Mouse (Mus musculus) lung, postnatal 4 days (tissue): ENCODE data around the gene Ap1s1.

ENCODE experiments used
- DNase-seq, 2 experiments: peaks; one replicate each; pipeline ENCODE4 v3.0.0; 2021

Gene Ap1s1

DNA sequence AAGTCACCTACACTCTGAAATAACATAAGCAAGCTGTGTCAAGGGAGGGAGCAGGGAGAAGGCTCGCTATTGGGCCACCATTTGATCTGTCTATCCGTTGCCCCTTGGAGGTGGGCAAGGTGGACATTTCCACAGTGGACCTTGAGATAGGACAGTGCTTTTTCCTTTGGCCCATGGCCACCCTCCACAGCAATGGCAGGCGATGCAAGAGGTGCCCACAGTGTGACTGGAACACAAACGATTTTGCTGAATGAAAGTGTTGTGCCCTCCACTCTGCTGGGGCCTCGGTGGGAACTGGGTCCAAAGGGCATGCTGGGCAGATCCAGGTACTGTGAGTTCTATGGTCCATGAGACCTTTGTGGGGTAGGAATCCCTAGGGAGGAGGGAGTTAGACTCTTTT, 16.7 kb upstream of the Ap1s1 start:
- DNase-seq = no peak

- DNase-seq = peak; percentile 69 to 74
These were observed 16.0 kb upstream of the Ap1s1 start for GRCm38 (mm10) chr5:137061809-137062481.

DNA sequence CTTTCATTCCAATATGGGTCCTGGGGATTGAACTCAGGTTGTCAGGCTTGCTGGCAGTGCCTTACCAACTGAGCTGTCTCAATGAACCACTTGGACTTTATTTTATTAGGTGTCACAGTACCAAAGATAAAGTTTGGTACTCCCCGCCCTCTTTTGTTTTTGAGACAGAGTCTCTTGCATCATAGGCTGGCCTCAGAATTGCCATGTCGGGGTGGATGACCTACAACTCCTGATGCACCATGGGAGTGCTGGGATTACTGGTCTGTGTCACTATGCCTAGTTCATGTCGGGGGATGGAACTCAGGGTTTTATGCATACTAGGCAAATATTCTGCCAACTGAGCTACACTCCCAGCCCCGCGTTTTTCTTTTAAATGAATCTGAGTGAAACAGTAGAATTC, 8.9 kb upstream of the Ap1s1 start:
- no peak for DNase-seq

GRCm38 (mm10) chr5:137054299-137054698, 8.4 kb upstream of the Ap1s1 start:
- DNase-seq = no peak

DNA sequence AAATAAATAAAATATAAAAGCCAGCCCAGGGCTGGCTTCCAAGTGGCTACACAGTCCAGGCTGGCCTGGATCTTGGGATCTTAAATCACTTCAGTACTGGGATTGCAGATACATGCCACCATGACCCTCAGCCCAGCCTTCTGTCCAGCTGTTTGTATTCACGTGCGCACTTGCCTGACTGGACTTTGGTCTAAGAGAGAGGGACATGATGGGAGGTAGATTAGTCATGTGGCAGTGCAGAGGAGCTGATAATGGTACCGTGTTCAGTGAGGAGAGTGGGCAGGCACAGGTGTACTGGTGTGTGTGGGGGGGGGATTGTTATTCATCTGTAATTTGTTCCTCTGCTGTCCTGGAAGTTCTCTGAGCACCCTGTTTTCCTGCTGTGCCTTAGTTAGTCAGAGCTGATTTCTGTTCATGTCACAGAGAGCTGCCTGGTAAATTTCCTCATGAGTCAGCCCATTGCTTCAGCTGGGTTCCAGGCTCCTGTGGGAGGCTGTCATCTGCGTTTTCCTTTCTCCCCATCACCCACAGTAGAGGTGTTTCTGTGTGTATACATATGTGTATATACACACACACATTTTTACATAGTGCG, 6.1 kb upstream of the Ap1s1 start:
- no peak for DNase-seq

GRCm38 (mm10) chr5:137051125-137051524, 5.2 kb upstream of the Ap1s1 start:
- DNase-seq = no peak

DNA sequence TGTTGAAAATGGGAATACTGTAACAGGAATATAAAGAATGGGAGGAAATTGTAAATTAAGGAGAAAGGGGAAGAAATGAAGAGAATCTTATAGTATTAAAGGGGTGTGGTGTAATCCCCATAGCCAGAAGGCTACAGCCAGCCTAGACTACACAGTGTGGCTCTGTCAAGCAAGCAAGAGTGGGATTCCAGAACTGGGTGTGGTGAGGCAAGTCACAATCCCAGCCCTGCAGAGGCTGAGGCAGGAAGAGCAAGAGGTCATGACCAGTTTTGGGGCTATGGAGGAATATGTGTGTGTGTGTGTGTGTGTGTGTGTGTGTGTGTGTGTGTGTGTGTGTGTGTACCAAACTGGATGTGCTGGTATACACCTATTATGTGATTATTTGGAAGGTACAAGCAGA, 1.1 kb upstream of the Ap1s1 start:
- no peak for DNase-seq

GRCm38 (mm10) chr5:137046324-137046718, 386 bp upstream of the Ap1s1 start:
- DNase-seq = no peak

GRCm38 (mm10) chr5:137043997-137044396, 1.9 kb downstream of the Ap1s1 start:
- no peak for DNase-seq

DNA sequence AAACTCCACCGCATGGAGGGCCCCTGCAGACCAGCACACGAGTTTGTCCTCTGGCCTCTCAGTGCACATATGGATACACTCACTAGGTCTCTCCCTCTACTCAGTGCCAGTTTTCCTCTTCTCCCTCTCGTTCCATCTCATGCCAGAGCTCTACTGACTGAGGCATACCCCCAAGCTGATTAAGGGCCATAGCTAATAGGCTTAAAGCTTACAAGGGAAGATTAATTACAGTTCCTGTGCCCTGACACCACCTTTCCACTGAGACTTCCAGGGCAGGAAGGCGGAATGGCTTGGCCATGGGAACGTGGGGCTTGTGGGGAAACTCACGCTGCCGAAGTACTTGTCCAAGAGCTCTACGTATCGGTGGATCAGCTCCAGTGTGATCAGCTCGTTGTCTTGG, 4.5 kb downstream of the Ap1s1 start:
- DNase-seq = no peak

- no peak for DNase-seq
These were observed 6.5 kb downstream of the Ap1s1 start for GRCm38 (mm10) chr5:137039453-137039852.

DNA sequence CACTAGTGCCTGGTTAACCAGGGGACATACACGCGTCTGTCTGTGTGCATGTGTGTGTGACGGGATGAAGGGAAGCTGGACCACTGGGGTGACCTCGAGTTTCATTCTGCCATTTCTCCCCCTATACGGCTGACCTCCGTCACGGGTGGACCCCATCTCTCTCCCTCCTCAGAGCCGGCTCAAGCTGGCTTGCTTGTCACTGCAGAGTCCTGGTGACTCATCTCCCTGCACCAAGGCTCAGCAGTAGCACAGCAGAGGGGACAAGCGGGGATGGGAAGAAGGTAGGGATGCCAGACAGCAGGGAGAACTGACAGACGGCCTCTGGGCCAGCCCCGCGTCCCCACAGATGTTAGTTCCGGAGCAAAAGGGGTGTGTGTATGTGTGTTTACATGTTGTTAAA, 9.7 kb downstream of the Ap1s1 start:
- DNase-seq = no peak

GRCm38 (mm10) chr5:137032641-137033074, 13.3 kb downstream of the Ap1s1 start:
- peak; percentile 93 to 94 for DNase-seq

- peak in 1 of 2 experiments; percentile 15 for DNase-seq
These were observed 13.9 kb downstream of the Ap1s1 start for GRCm38 (mm10) chr5:137032033-137032421.

GRCm38 (mm10) chr5:137031076-137032032, 14.6 kb downstream of the Ap1s1 start:
- DNase-seq = peak; percentile 48 to 57

DNA sequence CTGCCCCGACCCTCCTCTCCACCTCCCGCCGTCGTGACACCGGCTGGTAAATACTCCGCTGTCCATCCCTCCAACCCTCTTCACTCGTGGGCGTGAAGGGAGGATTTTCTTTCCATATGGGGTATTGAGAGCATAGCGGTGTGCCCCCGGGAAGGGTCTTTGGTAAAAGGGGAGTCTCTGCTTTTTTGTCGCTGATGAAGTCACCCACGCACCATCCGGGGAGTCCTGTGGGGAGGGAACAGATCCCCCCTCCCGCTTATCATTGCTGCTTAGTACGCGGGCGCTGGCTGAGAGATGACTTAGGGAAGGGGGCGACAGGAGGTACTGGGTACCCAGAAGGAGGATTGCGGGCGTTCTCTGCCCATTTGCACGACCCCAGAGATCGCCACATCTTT, 15.5 kb downstream of the Ap1s1 start:
- no peak for DNase-seq

DNA sequence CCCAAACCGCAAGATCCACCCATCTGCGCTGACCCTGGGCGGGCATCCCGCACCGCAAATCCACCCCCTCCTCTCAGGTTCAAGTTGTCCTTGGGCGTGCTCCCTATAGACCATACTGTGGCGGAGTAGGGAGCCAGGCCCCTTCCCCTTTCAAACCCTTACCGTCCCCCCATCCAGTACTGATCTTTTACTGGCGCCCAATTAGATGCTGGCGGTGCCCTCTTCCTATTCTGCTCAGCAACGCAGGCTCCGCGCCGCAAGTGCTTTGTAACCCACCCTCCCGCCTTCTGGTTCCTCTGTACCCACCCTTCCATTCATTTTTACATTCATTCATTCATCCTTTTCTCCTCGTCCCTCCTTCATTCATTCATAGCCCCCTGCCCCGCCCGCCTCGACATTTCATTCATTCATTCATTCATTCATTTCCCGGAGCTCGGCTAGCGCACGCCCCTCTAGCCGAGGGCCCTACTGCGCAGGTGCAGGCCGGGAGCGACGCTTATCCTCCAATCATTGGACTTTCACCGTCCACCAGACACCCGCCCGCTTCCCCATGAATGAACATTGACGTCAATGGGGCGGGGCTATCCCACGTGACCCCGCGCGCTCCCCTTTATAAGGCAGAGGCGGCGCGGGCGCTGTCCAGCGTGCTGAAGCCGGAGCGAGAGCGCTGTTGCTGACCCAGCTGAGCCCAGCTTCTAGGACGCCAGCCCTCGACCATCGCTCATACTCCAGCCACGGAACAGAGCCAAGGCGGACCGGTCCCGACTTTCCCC, 16.1 kb downstream of the Ap1s1 start:
- peak; percentile 94 to 97 for DNase-seq

- DNase-seq = no peak
These were observed 16.7 kb downstream of the Ap1s1 start for GRCm38 (mm10) chr5:137029273-137029585.

DNA sequence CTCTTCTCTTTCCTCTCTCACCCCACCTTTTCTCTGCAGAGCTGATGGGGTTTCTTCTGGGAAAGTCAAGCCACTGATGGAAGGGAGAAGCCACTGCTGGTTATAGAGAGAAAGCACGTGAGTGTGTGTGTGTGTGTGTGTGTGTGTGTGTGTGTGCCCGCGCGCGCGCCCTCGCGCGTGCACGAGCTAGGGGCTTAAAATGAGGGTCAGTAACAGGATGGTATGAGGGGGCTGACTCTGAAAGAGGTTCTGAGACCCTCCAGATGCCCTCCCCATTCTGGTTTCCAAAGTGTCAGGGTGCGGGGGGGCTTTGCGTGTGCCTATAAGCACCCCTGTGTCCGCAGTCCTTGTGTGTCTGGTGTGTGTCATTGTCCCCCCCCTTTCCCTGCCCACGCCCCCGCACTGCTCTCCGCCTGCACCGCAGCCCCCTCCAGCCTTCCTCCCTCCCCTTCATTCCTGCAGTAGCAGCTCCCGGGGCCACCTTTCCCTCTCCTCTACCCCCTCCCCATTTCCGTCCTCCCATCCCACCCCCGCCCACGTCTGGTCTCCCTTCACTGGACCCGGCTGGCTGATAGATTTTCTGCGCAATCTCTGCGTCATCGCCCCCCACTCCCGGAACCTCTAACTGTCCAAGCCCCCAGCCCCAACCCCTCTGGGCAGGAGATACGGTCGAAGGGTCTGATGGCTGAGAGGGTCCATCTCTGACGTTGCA, 17.2 kb downstream of the Ap1s1 start:
- DNase-seq = no peak

DNA sequence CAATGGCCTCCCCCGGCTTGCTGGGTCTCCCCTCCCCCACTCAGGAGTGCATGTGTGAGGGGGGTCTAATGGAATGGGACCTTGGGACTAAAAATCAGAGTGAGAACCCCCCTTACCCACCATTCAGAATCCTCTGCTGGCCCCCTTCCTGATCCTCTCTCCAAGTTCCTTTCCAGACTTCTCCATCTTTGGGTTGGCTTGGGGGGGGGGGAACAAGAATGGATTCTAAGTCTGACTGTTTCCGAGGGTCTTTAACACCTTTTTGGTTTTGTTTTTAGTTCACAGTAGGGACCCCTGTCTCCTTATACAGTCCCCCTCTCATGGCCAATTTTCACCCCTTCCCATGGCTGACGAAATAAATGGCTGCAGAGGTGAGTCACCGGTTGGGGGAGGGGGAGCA, 19.8 kb downstream of the Ap1s1 start, which contains the start of gene Vgf:
Vgf (plus strand) TSS at position 301 of the 400 bp plus-strand sequence.
- DNase-seq = no peak

DNA sequence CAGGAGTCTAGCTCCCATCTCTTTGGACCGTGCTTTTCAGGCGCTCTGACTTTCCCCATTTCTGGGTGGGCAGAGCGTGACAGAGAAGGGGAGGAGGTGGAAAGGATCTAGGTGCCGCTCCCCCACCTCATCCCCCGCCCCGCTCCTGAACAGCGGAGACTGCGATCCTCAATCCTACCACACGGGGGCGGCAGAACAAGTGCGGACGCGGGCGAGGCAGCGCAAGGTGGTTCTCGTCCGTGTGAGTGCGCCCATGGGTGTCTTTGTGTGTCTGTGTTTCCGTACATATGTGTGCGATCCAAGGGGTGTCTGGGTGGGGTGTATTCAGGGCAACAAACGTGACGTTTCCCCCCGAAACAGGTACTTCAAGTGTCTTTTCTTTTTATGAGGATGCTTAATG, 20.8 kb downstream of the Ap1s1 start:
- peak; percentile 68 to 86 for DNase-seq

DNA sequence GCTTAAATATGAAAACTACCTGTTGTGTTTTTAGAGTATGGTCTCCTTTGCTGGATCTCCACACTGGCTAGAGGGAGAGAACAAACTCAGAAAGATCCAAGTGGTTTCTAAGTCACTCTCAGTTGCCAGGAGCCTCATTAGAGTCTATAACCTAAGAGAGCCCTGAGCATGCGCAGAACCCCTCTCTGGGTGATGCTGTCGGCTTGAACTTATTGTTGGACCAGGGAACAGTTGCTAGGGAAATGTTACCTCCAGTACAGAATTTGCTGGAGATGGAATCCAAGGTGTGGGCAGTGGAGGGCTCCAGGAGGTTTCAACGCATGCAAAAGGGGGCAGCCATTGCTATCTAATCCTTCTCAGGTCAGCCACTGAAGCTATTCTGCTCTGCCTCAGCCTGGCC, 21.6 kb downstream of the Ap1s1 start:
- DNase-seq = no peak
